Mouse (Mus musculus) left cerebral cortex, adult 2 months (tissue): ENCODE measurements around the gene Ctsh. TPM values are rescaled to one million over a fixed set of nuclear protein-coding genes. Genes with fewer than 3 reads are reported as not detected.

ENCODE experiments used
- DNase-seq, 2 experiments: peaks; one replicate each; pipeline ENCODE4 v3.0.0; 2021 to 2022; ENCODE audit warnings: low spot score in 2 of 2, mixed read lengths in 1 of 2; ENCODE audit errors: extremely low spot score in 1 of 2
- H3K27ac ChIP-seq: fragments of 200-600 bp; 2 replicates; pipeline ENCODE4 v1.8.1; 2022
- H3K4me3 ChIP-seq: fragments of 200-600 bp; 2 replicates; pipeline ENCODE4 v1.8.1; 2022
- CTCF ChIP-seq: fragments of 200-600 bp; IDR thresholded peaks from 2 replicates; pipeline ENCODE4 v1.8.1; 2022; ENCODE audit warnings: antibody characterized with exemption, mild to moderate bottlenecking, moderate library complexity
- intact Hi-C: fragments of 180-260 bp; cut with DNase I; formaldehyde crosslinking; loops from one replicate; pipeline ENCODE4 v1.15.1; 2025
- total RNA-seq, 2 experiments: library from RNA; stranded (reverse); gene quantifications; 2 replicates each; pipeline ENCODE4 v1.2.3; 2021

The Ctsh gene
- total RNA-seq, 2 experiments from 2014 or later: 14.1 to 18.9 TPM

DNA sequence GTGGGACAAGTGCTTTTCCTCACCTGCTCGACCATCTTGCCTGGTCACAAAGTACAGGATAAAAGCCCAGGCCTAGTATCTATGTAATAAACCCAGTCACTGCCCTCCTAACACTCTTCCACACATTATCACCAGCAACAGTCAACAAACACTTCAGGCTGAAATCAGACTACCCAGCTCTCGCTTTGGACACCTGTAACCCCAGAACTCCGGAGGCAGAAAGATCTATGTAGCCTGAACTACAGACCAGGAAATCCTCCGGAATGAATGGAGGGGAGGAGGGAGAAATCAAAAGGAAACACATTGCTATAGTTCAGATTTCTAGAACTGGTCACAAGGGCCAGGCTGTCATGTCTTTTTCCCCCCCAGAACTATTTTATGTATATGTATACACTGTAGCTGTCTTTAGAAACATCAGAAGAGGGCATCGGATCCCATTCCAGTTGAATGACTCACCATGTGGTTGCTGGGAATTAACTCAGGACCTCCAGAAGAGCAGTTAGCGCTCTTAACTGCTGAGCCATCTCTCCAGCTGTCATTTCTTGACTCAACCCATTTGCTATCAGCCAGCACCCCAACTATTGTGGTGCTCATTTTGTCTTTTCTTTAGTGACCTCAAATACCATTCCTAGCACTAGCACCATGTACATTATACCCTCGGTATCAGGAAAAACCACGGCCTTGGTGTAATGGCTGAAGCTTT lies 31.0 kb downstream of the Ctsh start:
- intact Hi-C loops: no loop called here

GRCm38 (mm10) chr9:90087906-90088485 lies 34.0 kb downstream of the Ctsh start:
- Histone ChIP-seq H3K4me3 (no peak overlapping the region), H3K27ac (no peak overlapping the region)
- TF ChIP-seq CTCF: no peak
- no peak for DNase-seq
- intact Hi-C loops: no loop called here

More for the DNA sequence above, 31.0 kb downstream of the Ctsh start:
- H3K27ac ChIP-seq: no peak overlapping the region
- TF ChIP-seq CTCF: no peak
- no peak overlapping the region for H3K4me3 ChIP-seq
- DNase-seq: no peak

DNA sequence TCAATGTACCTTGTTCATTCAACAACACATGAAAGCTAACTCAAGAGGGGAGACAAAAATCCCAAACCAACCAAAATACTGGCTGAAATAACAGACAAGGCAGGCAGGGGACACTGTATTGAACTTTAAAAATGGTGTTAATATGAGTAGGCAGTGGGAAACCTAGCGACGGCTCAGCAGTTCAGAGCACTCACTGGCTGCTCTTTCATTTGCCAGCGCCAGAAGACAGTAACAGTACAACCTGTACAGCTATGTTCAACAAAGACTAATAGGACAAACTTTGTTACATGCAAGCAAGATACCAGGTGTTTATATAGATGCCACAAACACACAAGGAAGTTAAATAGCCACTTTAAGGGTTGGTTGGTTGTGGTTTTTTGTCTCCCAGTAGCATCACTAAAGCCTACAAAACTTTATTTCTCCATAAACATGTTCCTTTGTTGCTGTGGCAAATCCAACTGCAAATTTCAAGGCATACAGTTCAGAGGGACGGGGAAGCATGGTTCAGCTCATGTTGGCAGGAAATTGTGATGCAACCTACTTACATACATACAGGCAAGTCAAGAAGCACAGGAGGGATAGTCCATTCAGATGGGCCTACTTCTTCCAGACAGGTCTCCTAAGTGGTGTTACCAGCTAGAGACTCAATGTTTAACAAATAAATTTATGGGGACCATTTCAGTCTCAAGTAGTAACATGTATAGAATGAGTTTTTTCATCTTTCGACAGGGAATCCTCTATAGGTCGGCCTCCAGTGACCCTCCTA lies 35.6 kb downstream of the Ctsh start:
- Histone ChIP-seq H3K4me3 (no peak overlapping the region), H3K27ac (no peak overlapping the region)
- intact Hi-C loops: no loop called here
- no peak for TF ChIP-seq CTCF
- no peak for DNase-seq

GRCm38 (mm10) chr9:90098934-90099333 lies 45.0 kb downstream of the Ctsh start:
- intact Hi-C loops: no loop called here
- no peak overlapping the region for H3K27ac ChIP-seq
- TF ChIP-seq CTCF: peak; percentile 30
- no peak for DNase-seq
- no peak overlapping the region for H3K4me3 ChIP-seq

DNA sequence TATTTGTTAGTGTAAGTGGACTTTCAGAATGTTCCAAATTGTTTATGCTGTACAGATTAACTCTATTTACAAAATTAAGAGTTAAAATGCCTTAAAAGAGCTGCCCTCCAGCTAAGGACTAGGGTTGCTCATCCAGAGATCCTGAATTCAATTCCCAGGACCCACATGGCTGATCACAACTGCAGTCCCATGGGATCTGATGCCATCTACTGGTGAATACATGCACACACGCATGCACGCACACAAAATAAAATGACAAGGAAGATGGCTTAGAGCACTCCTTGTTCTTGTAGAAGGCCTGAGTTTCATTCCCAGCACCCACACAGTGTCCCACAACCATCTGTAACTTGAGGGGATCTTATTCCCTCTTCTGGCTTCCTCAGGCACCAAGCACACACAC lies 46.8 kb downstream of the Ctsh start:
- intact Hi-C loops: no loop called here
- Histone ChIP-seq H3K4me3 (no peak overlapping the region), H3K27ac (no peak overlapping the region)
- TF ChIP-seq CTCF: peak; percentile 58
- no peak for DNase-seq

DNA sequence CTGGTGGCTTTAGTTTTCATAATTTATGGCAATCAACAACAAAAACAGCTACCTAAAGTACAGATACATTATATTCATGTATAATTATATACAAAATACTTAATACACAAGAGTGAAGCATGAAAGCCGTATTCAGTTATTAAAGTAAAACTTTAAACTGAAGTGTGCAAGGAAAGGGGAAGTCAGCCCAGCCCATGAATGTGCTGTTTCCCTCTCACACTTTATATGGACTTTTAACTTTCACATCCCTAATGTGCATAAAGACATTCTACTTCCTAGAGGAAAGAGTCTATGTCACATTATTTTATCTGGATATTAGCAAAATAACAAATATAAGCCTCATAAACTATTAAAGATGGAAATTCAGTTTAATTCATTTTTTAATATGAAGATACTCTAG lies 51.5 kb downstream of the Ctsh start:
- no peak for TF ChIP-seq CTCF
- H3K27ac ChIP-seq: no peak overlapping the region
- intact Hi-C loops: no loop called here
- no peak overlapping the region for H3K4me3 ChIP-seq
- DNase-seq: no peak

DNA sequence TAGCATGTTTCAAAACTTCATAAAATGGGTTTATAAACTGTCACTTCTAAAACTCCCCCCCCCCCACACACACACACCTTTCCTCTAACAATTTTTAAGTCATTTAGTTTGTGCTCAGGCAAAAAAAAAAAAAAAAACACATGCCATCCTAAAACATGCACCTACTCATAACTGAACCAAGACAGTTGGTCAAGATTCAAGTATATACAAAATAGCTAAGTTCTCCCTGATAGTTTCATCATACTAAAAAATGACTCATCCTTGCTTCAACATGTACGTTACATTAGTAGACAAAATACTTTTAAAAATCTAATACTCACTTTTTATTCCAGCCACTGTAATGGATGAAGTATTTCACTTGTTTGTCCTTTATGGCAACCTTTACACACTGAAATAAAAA lies 53.0 kb downstream of the Ctsh start:
- no peak overlapping the region for H3K27ac ChIP-seq

DNA sequence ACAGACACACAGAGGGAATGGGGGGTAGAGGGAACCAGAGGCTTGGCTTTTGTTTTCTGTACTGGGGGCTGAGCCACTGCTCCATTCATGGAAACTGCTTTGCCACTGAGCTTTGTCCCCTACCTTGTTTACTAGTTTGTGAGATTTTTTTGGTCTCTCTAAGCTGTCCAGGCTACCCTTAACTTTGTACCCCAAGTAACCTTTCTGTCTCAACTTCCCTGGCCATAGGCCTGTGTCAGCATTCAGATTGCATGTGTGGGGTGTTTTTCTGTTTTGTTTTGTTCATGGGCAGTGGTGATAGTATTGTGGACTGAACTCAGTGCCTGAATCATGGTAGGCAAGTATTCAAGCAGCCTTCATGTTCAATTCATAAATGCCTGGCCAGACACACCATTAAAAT lies 54.3 kb downstream of the Ctsh start:
- no peak for DNase-seq
- TF ChIP-seq CTCF: no peak
- no peak overlapping the region for H3K27ac ChIP-seq
- no peak overlapping the region for H3K4me3 ChIP-seq
- intact Hi-C loops: no loop called here

More for the DNA sequence above, 53.0 kb downstream of the Ctsh start:
- no peak overlapping the region for H3K4me3 ChIP-seq
- intact Hi-C loops: no loop called here
- no peak for DNase-seq
- no peak for TF ChIP-seq CTCF

GRCm38 (mm10) chr9:90109386-90109785 lies 55.4 kb downstream of the Ctsh start:
- no peak overlapping the region; the same call in 1 of the 2 replicates for H3K4me3 ChIP-seq
- no peak for TF ChIP-seq CTCF
- intact Hi-C loops: no loop called here
- DNase-seq: no peak
- no peak overlapping the region for H3K27ac ChIP-seq

- no peak for TF ChIP-seq CTCF
- DNase-seq: no peak
- intact Hi-C loops: no loop called here
- Histone ChIP-seq H3K4me3 (peak overlapping the region; percentile 98), H3K27ac (peak overlapping the region; percentile 100)
Observed at GRCm38 (mm10) chr9:90113151-90113550, 59.2 kb downstream of the Ctsh start.

DNA sequence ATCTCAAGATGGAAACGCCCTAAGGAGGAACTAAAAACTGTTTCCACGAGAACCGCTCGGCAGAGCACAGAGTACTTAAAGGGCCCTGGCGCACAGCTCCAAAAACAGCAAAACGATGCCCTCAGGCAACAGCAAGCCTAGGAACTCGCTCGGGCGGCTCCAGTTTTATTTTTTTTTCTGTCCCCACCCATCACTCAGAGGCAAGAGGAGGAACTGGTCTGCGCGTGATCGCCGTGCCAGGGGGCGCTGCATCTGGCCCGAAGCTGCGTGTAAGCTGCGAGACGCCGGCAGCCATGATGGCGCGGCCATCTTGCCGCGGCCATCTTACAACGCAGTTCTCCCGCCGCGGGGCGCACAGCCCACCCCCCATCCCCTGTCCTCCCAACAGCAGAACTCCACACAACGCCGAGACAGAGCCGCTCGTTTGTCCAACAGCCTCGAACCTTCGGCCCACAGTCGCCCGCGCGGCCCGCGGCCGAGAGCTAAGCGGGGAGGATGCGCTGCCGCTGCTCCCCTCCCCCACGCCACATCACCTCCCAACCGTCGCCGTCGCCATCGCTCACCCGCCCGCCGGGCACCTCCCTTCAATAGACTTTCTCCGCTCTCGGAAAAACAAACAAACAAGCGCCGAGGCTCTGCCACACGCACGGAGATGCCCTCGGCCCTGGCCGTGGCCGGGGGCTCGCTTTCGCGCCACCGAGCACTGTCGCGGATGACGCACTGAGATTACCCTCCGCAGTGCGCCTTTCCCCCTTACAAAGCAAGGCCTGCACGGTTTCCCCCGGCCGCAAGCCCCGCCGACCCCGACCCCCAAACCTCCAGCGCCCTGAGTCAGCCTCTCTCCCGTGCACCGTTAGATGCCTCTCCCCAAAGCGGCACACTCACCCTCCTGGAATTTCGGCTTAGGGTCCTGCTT lies 60.0 kb downstream of the Ctsh start:
- Histone ChIP-seq H3K4me3 (peak overlapping the region; percentile 98), H3K27ac (peak overlapping the region; percentile 100)
- TF ChIP-seq CTCF: peak; percentile 69
- intact Hi-C loops: loop anchor here (1.0 kb wide), 1 partner anchor 12 kb away; no protein-coding TSS in a partner anchor
- DNase-seq: peak; percentile 88 to 91
